Mouse (Mus musculus) hindbrain, embryonic 15.5 days (tissue): ENCODE data around the gene Ogfr. TPM values are rescaled to one million over a fixed set of nuclear protein-coding genes. Genes with fewer than 3 reads are reported as not detected.
A peak's percentile ranks its signal among the peaks of the same experiment; 100 is the strongest.

Experiments
- ATAC-seq: fragments of 200-750 bp; cut with Nextera tagmentation; 2 replicates; pipeline ENCODE4 v1.8.0; 2017; ENCODE audit warnings: low read depth, moderate number of reproducible peaks, moderate TSS enrichment; ENCODE audit not compliant: low FRiP score
- H3K27ac ChIP-seq: fragments of 300-500 bp; sonication (generic); replicated peaks from 2 replicates; pipeline ENCODE4 v1.5.1; 2015; ENCODE audit warnings: mild to moderate bottlenecking, inconsistent platforms
- H3K27me3 ChIP-seq: fragments of 300-500 bp; sonication (generic); 2 replicates; pipeline ENCODE4 v1.6.1; 2015; ENCODE audit warnings: control low read depth, inconsistent platforms
- H3K36me3 ChIP-seq: fragments of 300-500 bp; sonication (generic); 2 replicates; pipeline ENCODE4 v1.6.1; 2015; ENCODE audit warnings: control low read depth, inconsistent platforms
- H3K4me1 ChIP-seq: fragments of 300-500 bp; sonication (generic); replicated peaks from 2 replicates; pipeline ENCODE4 v1.6.1; 2015; ENCODE audit warnings: control low read depth, inconsistent platforms
- H3K4me2 ChIP-seq: fragments of 300-500 bp; sonication (generic); 2 replicates; pipeline ENCODE4 v1.6.1; 2015; ENCODE audit warnings: moderate library complexity, mild to moderate bottlenecking, inconsistent platforms
- H3K4me3 ChIP-seq: fragments of 300-500 bp; sonication (generic); 2 replicates; pipeline ENCODE4 v1.5.1; 2015; ENCODE audit warnings: mild to moderate bottlenecking, inconsistent platforms
- H3K9ac ChIP-seq: fragments of 300-500 bp; sonication (generic); 2 replicates; pipeline ENCODE4 v1.6.1; 2015; ENCODE audit warnings: inconsistent platforms
- H3K9me3 ChIP-seq: fragments of 300-500 bp; sonication (generic); 2 replicates; pipeline ENCODE4 v1.6.1; 2016; ENCODE audit warnings: control low read depth, inconsistent platforms
- WGBS: fragments of 180-500 bp; shearing (Covaris S2); methylation state at CpG from one replicate; pipeline ENCODE4 v1.1.7; 2015; 5-methylcytosine and 5-hydroxymethylcytosine counted together
- polyA plus RNA-seq: library from polyadenylated mRNA; unstranded; fragments of >200 nt; fragmentation: Nextera tagmentation; extraction: Ambion mirVana; gene quantifications from 2 replicates; pipeline ENCODE4 v1.2.1, GENCODE M21; 2015

The Ogfr gene
- 82.8 and 88.6 TPM in 2 replicates for polyA plus RNA-seq

DNA sequence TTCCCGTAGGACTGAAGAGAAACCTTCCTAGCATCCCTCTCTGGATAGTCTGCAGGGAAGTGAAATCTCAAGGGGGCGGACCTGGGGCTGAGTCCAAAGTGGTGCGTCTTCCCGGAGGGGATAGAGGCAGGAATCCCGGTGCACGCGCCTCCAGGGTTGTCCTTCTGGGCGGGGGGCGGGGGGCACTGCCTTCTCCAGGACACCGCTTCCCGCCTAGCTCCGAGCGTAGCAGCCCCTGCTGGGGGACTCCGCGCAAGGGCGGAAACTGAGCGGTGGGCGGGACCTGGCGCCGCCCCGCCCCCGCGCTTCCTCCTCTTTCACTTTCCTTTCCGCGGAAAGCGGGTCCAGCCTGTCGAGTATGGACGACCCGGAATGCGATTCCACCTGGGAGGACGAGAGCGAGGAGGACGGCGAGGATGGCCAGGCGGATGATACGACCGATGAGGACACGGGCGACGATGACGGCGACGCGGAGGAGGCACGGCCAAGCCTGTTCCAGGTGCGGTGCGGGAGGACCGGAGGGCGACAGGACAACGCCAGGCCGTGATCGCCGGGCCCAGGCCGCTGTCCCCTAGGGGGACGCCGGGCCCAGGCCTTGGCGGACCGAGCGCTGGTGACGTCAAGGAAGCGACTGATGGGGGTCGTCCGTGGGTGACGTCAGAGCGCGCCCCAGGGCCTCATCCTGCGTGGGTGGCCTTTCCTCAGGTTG lies at the start of gene Ogfr:
Ogfr (plus strand) TSS at position 123 of the 709 bp plus-strand sequence.
- Histone ChIP-seq H3K4me2 (peak within 1 kb of the TSS; percentile 83), H3K27ac (peak within 1 kb of the TSS; percentile 89), H3K9ac (peak within 1 kb of the TSS; percentile 90), H3K4me3 (peak within 1 kb of the TSS; percentile 83), H3K4me1 (peaks cover 24% of the 10 kb centered on the region), H3K27me3 (no peaks in the 10 kb centered on the region), H3K9me3 (no peaks in the 10 kb centered on the region), H3K36me3 (peaks cover 38% of the 10 kb centered on the region)
- peak; percentile 91 for ATAC-seq
- WGBS, result under 1% methylated on average over 58 of the region's 67 CpGs

GRCm38 (mm10) chr2:180543675-180544074 lies 45.4 kb upstream of the Ogfr start:
- Histone ChIP-seq H3K9ac (no peak overlapping the region), H3K36me3 (no peaks in the 10 kb centered on the region), H3K4me3 (no peak overlapping the region), H3K4me1 (peaks cover 13% of the 10 kb centered on the region), H3K27me3 (no peaks in the 10 kb centered on the region), H3K4me2 (no peak overlapping the region), H3K9me3 (no peaks in the 10 kb centered on the region), H3K27ac (no peak overlapping the region)
- ATAC-seq, result no peak
- 61% methylated on average over 2 of the region's 2 CpGs for WGBS

- WGBS, result 89% methylated on average over 18 of the region's 18 CpGs
- Histone ChIP-seq H3K27me3 (no peaks in the 10 kb centered on the region), H3K9me3 (no peaks in the 10 kb centered on the region), H3K27ac (no peak overlapping the region), H3K4me3 (no peak overlapping the region), H3K9ac (no peak overlapping the region), H3K36me3 (no peaks in the 10 kb centered on the region), H3K4me2 (no peak overlapping the region), H3K4me1 (peaks cover 13% of the 10 kb centered on the region)
- ATAC-seq, result no peak
These were observed 44.0 kb upstream of the Ogfr start for GRCm38 (mm10) chr2:180545046-180545445.

DNA sequence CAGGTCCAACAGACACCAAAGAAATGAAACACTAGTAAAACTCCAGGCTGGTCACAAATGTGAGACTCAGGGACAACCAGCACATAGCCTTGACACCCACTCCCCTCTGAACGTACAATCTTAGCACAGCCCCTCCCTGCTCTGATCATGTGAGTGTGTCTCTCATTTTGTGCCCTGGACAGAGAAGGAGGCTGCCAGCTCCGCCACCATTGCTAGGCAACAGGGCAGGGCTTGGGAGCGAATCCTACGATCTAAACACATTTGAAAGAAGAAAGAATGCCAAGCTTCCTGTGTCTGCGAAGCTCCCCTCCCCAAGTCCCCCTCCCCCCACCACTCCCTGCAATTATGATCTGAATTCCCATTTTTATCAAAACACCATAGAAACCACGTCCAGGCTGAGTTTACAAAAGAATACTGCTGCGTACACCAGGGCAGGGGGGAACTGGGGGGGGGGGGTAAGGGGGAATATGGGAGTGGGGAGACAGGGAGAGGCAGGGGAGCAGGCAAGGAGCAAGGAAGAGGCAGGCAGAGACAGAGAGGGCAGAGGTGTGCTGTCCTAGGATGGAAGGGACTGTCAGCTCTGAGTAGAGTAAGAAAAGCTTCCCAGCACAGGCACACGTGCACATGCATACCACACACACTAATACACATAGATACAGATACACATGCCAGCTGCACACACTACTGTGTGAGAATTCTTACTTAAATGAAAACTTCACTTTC lies 41.5 kb upstream of the Ogfr start:
- no peak overlapping the region for H3K4me3 ChIP-seq
- no peaks in the 10 kb centered on the region for H3K9me3 ChIP-seq
- 8% methylated on average over 8 of the region's 8 CpGs for WGBS
- H3K36me3 ChIP-seq, result no peaks in the 10 kb centered on the region
- H3K4me2 ChIP-seq, result peak overlapping the region; percentile 39
- H3K9ac ChIP-seq, result 0 out of 2 replicates have a peak overlapping the region, but pooled peaks have one; percentile 4
- 0 out of 2 replicates have a peak overlapping the region, but pooled peaks have one; percentile 25 for H3K27ac ChIP-seq
- H3K27me3 ChIP-seq, result 0 out of 2 replicates have a peak, but pooled peaks cover 4% of the 10 kb centered on the region
- peak; percentile 88 for ATAC-seq
- H3K4me1 ChIP-seq, result peaks cover 13% of the 10 kb centered on the region

DNA sequence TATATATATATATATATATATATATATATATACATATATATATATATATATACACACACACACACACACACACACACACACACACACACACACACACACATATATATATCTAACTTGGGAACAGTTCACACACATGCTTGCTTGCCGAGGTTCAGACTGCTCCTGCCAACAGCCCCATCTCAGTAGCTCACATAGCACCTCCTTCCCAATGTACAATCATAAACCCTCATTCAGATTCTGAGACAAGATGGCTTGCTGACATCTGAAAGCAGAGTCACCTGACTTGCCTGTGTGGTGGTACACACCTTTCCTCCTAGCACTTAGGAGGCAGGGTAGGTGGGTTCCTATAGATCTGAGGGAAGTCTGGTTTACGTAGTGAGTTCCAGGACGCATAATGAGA lies 36.7 kb upstream of the Ogfr start:
- Histone ChIP-seq H3K36me3 (no peaks in the 10 kb centered on the region), H3K27me3 (0 out of 2 replicates have a peak, but pooled peaks cover 4% of the 10 kb centered on the region), H3K4me1 (peaks cover 9% of the 10 kb centered on the region), H3K4me2 (no peak overlapping the region), H3K4me3 (no peak overlapping the region), H3K9ac (no peak overlapping the region), H3K27ac (no peak overlapping the region), H3K9me3 (no peaks in the 10 kb centered on the region)
- no peak for ATAC-seq
- 88% methylated on average over 3 of the region's 3 CpGs for WGBS

- WGBS, result 50% methylated on average over 3 of the region's 3 CpGs
- no peaks in the 10 kb centered on the region for H3K36me3 ChIP-seq
These were observed 33.8 kb upstream of the Ogfr start for GRCm38 (mm10) chr2:180555219-180555618.

GRCm38 (mm10) chr2:180556470-180556869 lies 32.6 kb upstream of the Ogfr start:
- 82% methylated on average over 3 of the region's 3 CpGs for WGBS
- no peak overlapping the region for H3K27ac ChIP-seq
- no peak for ATAC-seq
- no peak overlapping the region for H3K9ac ChIP-seq
- no peak overlapping the region for H3K4me2 ChIP-seq
- H3K4me3 ChIP-seq, result no peak overlapping the region
- H3K36me3 ChIP-seq, result no peaks in the 10 kb centered on the region
- no peaks in the 10 kb centered on the region for H3K9me3 ChIP-seq
- H3K4me1 ChIP-seq, result no peaks in the 10 kb centered on the region
- H3K27me3 ChIP-seq, result no peaks in the 10 kb centered on the region

More at GRCm38 (mm10) chr2:180555219-180555618, 33.8 kb upstream of the Ogfr start:
- Histone ChIP-seq H3K27me3 (0 out of 2 replicates have a peak, but pooled peaks cover 4% of the 10 kb centered on the region), H3K4me3 (no peak overlapping the region), H3K4me2 (no peak overlapping the region), H3K27ac (no peak overlapping the region), H3K9ac (no peak overlapping the region), H3K9me3 (no peaks in the 10 kb centered on the region), H3K4me1 (no peaks in the 10 kb centered on the region)
- no peak for ATAC-seq

DNA sequence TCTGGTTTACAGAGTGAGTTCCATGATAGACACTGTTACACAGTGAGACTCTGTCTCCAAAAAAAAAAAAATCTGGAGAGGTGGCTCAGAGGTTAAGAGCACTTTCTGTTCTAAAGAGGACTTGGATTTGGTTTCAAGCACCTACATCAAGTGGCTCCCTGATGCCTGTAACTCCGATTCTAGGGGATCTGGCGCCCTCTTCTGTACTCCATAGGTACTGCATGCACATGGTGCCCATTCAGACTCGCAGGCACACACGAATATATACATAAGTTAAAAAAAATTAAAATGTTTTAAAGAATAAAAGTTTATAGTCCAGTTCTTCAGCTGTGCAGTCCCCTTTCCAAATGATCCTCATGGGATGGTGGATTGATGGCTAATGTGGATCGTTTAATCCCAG lies 28.8 kb upstream of the Ogfr start:
- Histone ChIP-seq H3K4me3 (no peak overlapping the region), H3K9me3 (no peaks in the 10 kb centered on the region), H3K4me1 (peaks cover 13% of the 10 kb centered on the region), H3K27me3 (no peaks in the 10 kb centered on the region), H3K4me2 (no peak overlapping the region), H3K36me3 (no peaks in the 10 kb centered on the region), H3K9ac (no peak overlapping the region), H3K27ac (no peak overlapping the region)
- ATAC-seq, result no peak
- WGBS, result 48% methylated on average over 5 of the region's 5 CpGs

DNA sequence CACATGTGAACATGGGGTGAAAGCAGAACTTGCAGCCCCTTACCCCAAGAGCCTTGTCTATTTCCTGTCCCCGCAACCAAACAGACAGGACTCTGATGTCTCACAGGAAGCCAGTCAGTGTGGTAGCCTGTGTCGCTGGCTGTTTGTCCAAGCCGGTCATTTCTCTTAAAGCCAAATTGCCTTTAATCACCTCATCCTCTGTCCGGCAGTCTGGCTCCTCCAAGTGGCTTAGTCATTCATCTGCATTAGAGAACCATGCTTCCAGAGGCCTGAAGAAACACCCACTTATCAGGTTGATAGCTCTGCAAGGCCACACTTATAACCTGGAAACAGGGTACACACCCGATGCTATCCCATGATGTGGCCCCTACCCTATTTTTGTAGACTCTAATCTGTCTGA lies 26.9 kb upstream of the Ogfr start:
- Histone ChIP-seq H3K9ac (no peak overlapping the region), H3K36me3 (no peaks in the 10 kb centered on the region), H3K4me3 (no peak overlapping the region), H3K4me2 (no peak overlapping the region), H3K27ac (no peak overlapping the region), H3K4me1 (peaks cover 13% of the 10 kb centered on the region), H3K27me3 (no peaks in the 10 kb centered on the region), H3K9me3 (no peaks in the 10 kb centered on the region)
- 78% methylated on average over 5 of the region's 5 CpGs for WGBS
- ATAC-seq, result no peak

- Histone ChIP-seq H3K4me1 (peaks cover 13% of the 10 kb centered on the region), H3K4me2 (no peak overlapping the region), H3K27ac (no peak overlapping the region; the same call in 1 of the 2 replicates), H3K36me3 (no peaks in the 10 kb centered on the region), H3K9me3 (no peaks in the 10 kb centered on the region), H3K4me3 (no peak overlapping the region), H3K27me3 (no peaks in the 10 kb centered on the region), H3K9ac (no peak overlapping the region)
- WGBS, result 47% methylated on average over 6 of the region's 6 CpGs
- ATAC-seq, result no peak
These were observed 25.7 kb upstream of the Ogfr start for GRCm38 (mm10) chr2:180563296-180563695.

- no peak overlapping the region for H3K4me2 ChIP-seq
- no peaks in the 10 kb centered on the region for H3K27me3 ChIP-seq
- whole genome bisulfite sequencing, result 22% methylated on average over 5 of the region's 5 CpGs
- ATAC-seq, result peak; percentile 63; the same call in 1 of the 2 replicates
- H3K4me1 ChIP-seq, result peaks cover 15% of the 10 kb centered on the region
- no peaks in the 10 kb centered on the region for H3K36me3 ChIP-seq
- no peak overlapping the region for H3K4me3 ChIP-seq
- H3K9me3 ChIP-seq, result no peaks in the 10 kb centered on the region
- no peak overlapping the region; the same call in 1 of the 2 replicates for H3K27ac ChIP-seq
- H3K9ac ChIP-seq, result no peak overlapping the region
These were observed 25.2 kb upstream of the Ogfr start for GRCm38 (mm10) chr2:180563841-180564240.

GRCm38 (mm10) chr2:180566240-180566913 lies 22.7 kb upstream of the Ogfr start:
- Histone ChIP-seq H3K9ac (no peak overlapping the region), H3K9me3 (no peaks in the 10 kb centered on the region), H3K4me3 (no peak overlapping the region), H3K4me1 (peaks cover 23% of the 10 kb centered on the region), H3K4me2 (no peak overlapping the region), H3K27ac (no peak overlapping the region), H3K27me3 (no peaks in the 10 kb centered on the region), H3K36me3 (no peaks in the 10 kb centered on the region)
- ATAC-seq, result no peak
- 40% methylated on average over 13 of the region's 13 CpGs for WGBS
